Mouse (Mus musculus) MEL (cell line): Measurements from ENCODE around the gene Hmox1. TPM values are rescaled to one million over a fixed set of nuclear protein-coding genes. Genes with fewer than 3 reads are reported as not detected.

Experiments
- DNase-seq: peaks from one replicate; pipeline ENCODE4 v3.0.0; 2011; ENCODE audit warnings: low read depth, low spot score
- H3K27ac ChIP-seq: 2 replicates; pipeline ENCODE4 v1.5.1; 2012; ENCODE audit warnings: low read depth, mild to moderate bottlenecking, control low read depth, low read length, moderate library complexity; ENCODE audit not compliant: control insufficient read depth
- H3K27me3 ChIP-seq, 2 experiments: fragments of 150-350 bp in 1 of 2; sonication (generic) in 1 of 2; 2 replicates each; pipeline ENCODE4 v1.6.1; 2012; ENCODE audit warnings: low read length in 2 of 2, mild to moderate bottlenecking in 2 of 2, improper control_type of control experiment in 1 of 2, moderate library complexity in 1 of 2; ENCODE audit not compliant: insufficient read depth in 2 of 2, control insufficient read depth in 1 of 2
- H3K36me3 ChIP-seq, 2 experiments: 2 replicates each; pipeline ENCODE4 v1.6.1; 2012 to 2014; ENCODE audit warnings: low read length in 2 of 2, improper control_type of control experiment in 1 of 2, inconsistent platforms in 1 of 2, mild to moderate bottlenecking in 1 of 2; ENCODE audit not compliant: insufficient read depth in 2 of 2, control insufficient read depth in 1 of 2
- H3K4me1 ChIP-seq, 2 experiments: fragments of 150-350 bp in 1 of 2; sonication (generic) in 1 of 2; 2 replicates each; pipeline ENCODE4 v1.6.1; 2012; ENCODE audit warnings: low read length in 2 of 2, improper control_type of control experiment in 1 of 2, mild to moderate bottlenecking in 1 of 2; ENCODE audit not compliant: insufficient read depth in 2 of 2, control insufficient read depth in 1 of 2
- H3K4me3 ChIP-seq, 2 experiments: fragments of 150-350 bp in 1 of 2; sonication (generic) in 1 of 2; 2 replicates each; pipeline ENCODE4 v1.5.1; 2012; ENCODE audit warnings: low read depth in 2 of 2, low read length in 2 of 2, mild to moderate bottlenecking in 2 of 2, moderate library complexity in 2 of 2, control low read depth in 1 of 2, improper control_type of control experiment in 1 of 2; ENCODE audit not compliant: control insufficient read depth in 1 of 2, insufficient read depth in 1 of 2
- H3K79me2 ChIP-seq: 2 replicates; pipeline ENCODE4 v1.6.1; 2012; ENCODE audit warnings: mild to moderate bottlenecking, low read length, moderate library complexity; ENCODE audit not compliant: control insufficient read depth, poor library complexity, insufficient read depth
- H3K9ac ChIP-seq: 2 replicates; pipeline ENCODE4 v1.6.1; 2012; ENCODE audit warnings: low read depth, mild to moderate bottlenecking, control low read depth, low read length, moderate library complexity; ENCODE audit not compliant: control insufficient read depth, poor library complexity, severe bottlenecking
- H3K9me3 ChIP-seq: fragments of 150-350 bp; sonication (generic); replicated peaks from 2 replicates; pipeline ENCODE4 v1.6.1; 2012; ENCODE audit warnings: mild to moderate bottlenecking, low read length, improper control_type of control experiment, moderate library complexity; ENCODE audit not compliant: insufficient read depth
- BHLHE40 ChIP-seq: IDR thresholded peaks from 2 replicates; pipeline ENCODE4 v1.6.1; 2012; ENCODE audit warnings: low read depth, mild to moderate bottlenecking, inconsistent platforms, low read length, improper control_type of control experiment, borderline replicate concordance
- CHD1 ChIP-seq: IDR thresholded peaks from 2 replicates; pipeline ENCODE4 v1.6.1; 2012; ENCODE audit warnings: low read depth, mild to moderate bottlenecking, inconsistent platforms, low read length, improper control_type of control experiment
- CTCF ChIP-seq, 3 experiments: IDR thresholded peaks in 2 of 3; conservative IDR thresholded peaks in 1 of 3; 2 replicates each; pipeline ENCODE4 v1.5.1; 2011 to 2012; ENCODE audit warnings: low read length in 3 of 3, low read depth in 2 of 3, mild to moderate bottlenecking in 2 of 3, improper control_type of control experiment in 1 of 3, inconsistent platforms in 1 of 3, mixed read lengths in 1 of 3, moderate library complexity in 1 of 3; ENCODE audit not compliant: control insufficient read depth in 1 of 3, insufficient read depth in 1 of 3, poor library complexity in 1 of 3, severe bottlenecking in 1 of 3
- E2F4 ChIP-seq: IDR thresholded peaks from 2 replicates; pipeline ENCODE4 v1.6.1; 2011; ENCODE audit warnings: low read depth, low read length, improper control_type of control experiment, borderline replicate concordance
- ELF1 ChIP-seq: IDR thresholded peaks from 2 replicates; pipeline ENCODE4 v1.6.1; 2014; ENCODE audit warnings: low read depth, mild to moderate bottlenecking, inconsistent platforms, low read length, improper control_type of control experiment, moderate library complexity
- ETS1 ChIP-seq: IDR thresholded peaks from 2 replicates; pipeline ENCODE4 v1.6.1; 2012; ENCODE audit warnings: low read depth, mild to moderate bottlenecking, inconsistent platforms, low read length, improper control_type of control experiment, moderate library complexity
- GABPA ChIP-seq: IDR thresholded peaks from 2 replicates; pipeline ENCODE4 v1.6.1; 2012; ENCODE audit warnings: low read depth, mild to moderate bottlenecking, inconsistent platforms, low read length, improper control_type of control experiment, moderate library complexity
- GATA1 ChIP-seq: IDR thresholded peaks from 2 replicates; pipeline ENCODE4 v1.6.1; 2011; ENCODE audit warnings: low read depth, low read length, improper control_type of control experiment
- HCFC1 ChIP-seq: IDR thresholded peaks from 2 replicates; pipeline ENCODE4 v1.6.1; 2012; ENCODE audit warnings: low read depth, mild to moderate bottlenecking, inconsistent platforms, low read length, improper control_type of control experiment, moderate library complexity
- JUND ChIP-seq: IDR thresholded peaks from 2 replicates; pipeline ENCODE4 v1.6.1; 2011; ENCODE audit warnings: low read depth, mild to moderate bottlenecking, improper control_type of control experiment, low read length
- KAT2A ChIP-seq: conservative IDR thresholded peaks from 2 replicates; pipeline ENCODE4 v1.6.1; 2012; ENCODE audit warnings: low read depth, low read length, improper control_type of control experiment, inconsistent platforms
- MAX ChIP-seq: IDR thresholded peaks from 2 replicates; pipeline ENCODE4 v1.6.1; 2011; ENCODE audit warnings: low read length, improper control_type of control experiment
- MAZ ChIP-seq: IDR thresholded peaks from 2 replicates; pipeline ENCODE4 v1.6.1; 2012; ENCODE audit warnings: low read depth, mild to moderate bottlenecking, inconsistent platforms, low read length, improper control_type of control experiment
- MXI1 ChIP-seq: IDR thresholded peaks from 2 replicates; pipeline ENCODE4 v1.6.1; 2011; ENCODE audit warnings: mild to moderate bottlenecking, low read depth, low read length, improper control_type of control experiment
- MYC ChIP-seq: IDR thresholded peaks from 2 replicates; pipeline ENCODE4 v1.6.1; 2011; ENCODE audit warnings: low read depth, mild to moderate bottlenecking, low read length, improper control_type of control experiment, moderate library complexity
- NELFE ChIP-seq: IDR thresholded peaks from 2 replicates; pipeline ENCODE4 v1.6.1; 2011; ENCODE audit warnings: low read depth, low read length, improper control_type of control experiment
- NRF1 ChIP-seq: IDR thresholded peaks from 2 replicates; pipeline ENCODE4 v1.6.1; 2014; ENCODE audit warnings: low read depth, mild to moderate bottlenecking, inconsistent platforms, low read length, improper control_type of control experiment, moderate library complexity; ENCODE audit not compliant: poor library complexity, insufficient read depth, severe bottlenecking
- POLR2A ChIP-seq, 2 experiments: IDR thresholded peaks; 2 replicates each; pipeline ENCODE4 v1.6.1; 2011 to 2012; ENCODE audit warnings: low read length in 2 of 2, mild to moderate bottlenecking in 2 of 2, control low read depth in 1 of 2, improper control_type of control experiment in 1 of 2, low read depth in 1 of 2, moderate library complexity in 1 of 2; ENCODE audit not compliant: control insufficient read depth in 1 of 2, insufficient read depth in 1 of 2, poor library complexity in 1 of 2
- POLR2AphosphoS2 ChIP-seq: IDR thresholded peaks from 2 replicates; pipeline ENCODE4 v1.6.1; 2011; ENCODE audit warnings: low read length, improper control_type of control experiment
- POLR2AphosphoS5 ChIP-seq: IDR thresholded peaks from 2 replicates; pipeline ENCODE4 v1.6.1; 2012; ENCODE audit warnings: low read depth, borderline replicate concordance, mild to moderate bottlenecking, inconsistent platforms, low read length, moderate library complexity, mixed read lengths
- RCOR1 ChIP-seq: IDR thresholded peaks from 2 replicates; pipeline ENCODE4 v1.6.1; 2012; ENCODE audit warnings: low read depth, mild to moderate bottlenecking, inconsistent platforms, low read length, improper control_type of control experiment
- SIN3A ChIP-seq: IDR thresholded peaks from 2 replicates; pipeline ENCODE4 v1.6.1; 2012; ENCODE audit warnings: low read length, improper control_type of control experiment, inconsistent platforms
- SMC3 ChIP-seq: IDR thresholded peaks from 2 replicates; pipeline ENCODE4 v1.6.1; 2011; ENCODE audit warnings: low read depth, low read length, improper control_type of control experiment
- TBP ChIP-seq: IDR thresholded peaks from 2 replicates; pipeline ENCODE4 v1.8.0; 2011; ENCODE audit warnings: low read depth, low read length, improper control_type of control experiment
- UBTF ChIP-seq: IDR thresholded peaks from 2 replicates; pipeline ENCODE4 v1.6.1; 2012; ENCODE audit warnings: low read depth, mild to moderate bottlenecking, inconsistent platforms, low read length, improper control_type of control experiment, moderate library complexity, borderline replicate concordance; ENCODE audit not compliant: insufficient read depth
- USF1 ChIP-seq: IDR thresholded peaks from 2 replicates; pipeline ENCODE4 v1.6.1; 2014; ENCODE audit warnings: low read depth, mild to moderate bottlenecking, inconsistent platforms, low read length, improper control_type of control experiment, moderate library complexity
- USF2 ChIP-seq, 2 experiments: IDR thresholded peaks; 2 replicates each; pipeline ENCODE4 v1.6.1; 2011 to 2012; ENCODE audit warnings: improper control_type of control experiment in 2 of 2, low read length in 2 of 2, borderline replicate concordance in 1 of 2, inconsistent platforms in 1 of 2, low read depth in 1 of 2, mild to moderate bottlenecking in 1 of 2; ENCODE audit not compliant: insufficient read depth in 1 of 2
- ZC3H11A ChIP-seq: IDR thresholded peaks from 2 replicates; pipeline ENCODE4 v1.6.1; 2012; ENCODE audit warnings: low read depth, mild to moderate bottlenecking, inconsistent platforms, low read length, improper control_type of control experiment
- ZMIZ1 ChIP-seq: IDR thresholded peaks from 2 replicates; pipeline ENCODE4 v1.6.1; 2012; ENCODE audit warnings: low read depth, mild to moderate bottlenecking, inconsistent platforms, low read length, improper control_type of control experiment, moderate library complexity
- ZNF384 ChIP-seq: IDR thresholded peaks from 2 replicates; pipeline ENCODE4 v1.6.1; 2012; ENCODE audit warnings: low read depth, mild to moderate bottlenecking, inconsistent platforms, low read length, improper control_type of control experiment
- polyA plus RNA-seq, 2 experiments: library from polyadenylated mRNA; stranded (reverse) in 1 of 2; unstranded in 1 of 2; fragments of >175 nt in 1 of 2; fragments of >200 nt in 1 of 2; gene quantifications; 2 replicates each; pipeline versions ENCODE4 v1.2.1 to v1.2.4; 2012; ENCODE audit warnings: low replicate concordance in 2 of 2, low read depth in 1 of 2; ENCODE audit not compliant: insufficient read length in 2 of 2, insufficient read depth in 1 of 2, missing spikeins in 1 of 2
- total RNA-seq: library from RNA; depleted of rRNA; stranded (reverse); fragments of 300-350 nt; gene quantifications from 2 replicates; pipeline ENCODE4 v1.2.3, GENCODE M21; 2012

The Hmox1 gene
- total and polyA plus RNA-seq, 3 experiments: 11.1 to 72.4 TPM; not detected in 1

- TF ChIP-seq MAX (no peak), MYC (no peak), USF1 (no peak), POLR2A (IDR thresholded peaks at IDR 0.05; ENCODE audit: control insufficient read depth in 1 of 2, insufficient read depth in 1 of 2, low read depth in 1 of 2, low read length in 2 of 2, poor library complexity in 1 of 2) (no peak), ZNF384 (no peak)
Observed at GRCm38 (mm10) chr8:75067287-75067686, 26.1 kb upstream of the Hmox1 start (continued).

GRCm38 (mm10) chr8:75070297-75070696 is 23.1 kb upstream of the Hmox1 start:
- Histone ChIP-seq H3K4me3 (no peak overlapping the region), H3K27ac (no peak overlapping the region)
- DNase-seq: no peak

GRCm38 (mm10) chr8:75071627-75072346 is 21.6 kb upstream of the Hmox1 start:
- H3K36me3 ChIP-seq: no peaks in the 10 kb centered on the region
- no peaks in the 10 kb centered on the region for H3K79me2 ChIP-seq
- H3K27ac ChIP-seq: no peak overlapping the region
- no peak overlapping the region for H3K9ac ChIP-seq
- no peaks in the 10 kb centered on the region for H3K9me3 ChIP-seq
- no peaks in the 10 kb centered on the region for H3K27me3 ChIP-seq
- no peaks in the 10 kb centered on the region; a peak in 1 of 4 replicates for H3K4me1 ChIP-seq
- no peak overlapping the region for H3K4me3 ChIP-seq
- peak; percentile 87 for DNase-seq
- TF ChIP-seq SMC3: peak; percentile 88
- peak; percentile 94 for TF ChIP-seq MAX
- TF ChIP-seq POLR2AphosphoS5: no peak
- no peak for TF ChIP-seq GATA1
- TF ChIP-seq MXI1: peak; percentile 80
- TF ChIP-seq GABPA: no peak
- no peak for TF ChIP-seq TBP
- peak; percentile 84 to 93 (median 87) for TF ChIP-seq CTCF (IDR thresholded peaks at IDR 0.05 in 2 of 3, conservative IDR thresholded peaks at IDR 0.05 in 1 of 3; ENCODE audit: control insufficient read depth in 1 of 3, insufficient read depth in 1 of 3, low read depth in 2 of 3, low read length in 3 of 3, poor library complexity in 1 of 3, severe bottlenecking in 1 of 3)
- no peak for TF ChIP-seq ETS1
- no peak for TF ChIP-seq MAZ
- TF ChIP-seq USF1: 0 out of 2 replicates have a peak, but pooled peaks have one; percentile 41
- TF ChIP-seq NRF1: no peak
- no peak for TF ChIP-seq USF2 (IDR thresholded peaks at IDR 0.05; ENCODE audit: borderline replicate concordance in 1 of 2, insufficient read depth in 1 of 2, low read depth in 1 of 2, low read length in 2 of 2)
- no peak for TF ChIP-seq NELFE
- TF ChIP-seq BHLHE40: peak; percentile 62; the same call in 1 of the 2 replicates
- TF ChIP-seq ZC3H11A: peak; percentile 86
- TF ChIP-seq SIN3A: peak; percentile 64
- TF ChIP-seq ELF1: peak; percentile 31; the same call in 1 of the 2 replicates
- TF ChIP-seq MYC: peak; percentile 97
- TF ChIP-seq ZMIZ1: no peak
- no peak for TF ChIP-seq CHD1

More at GRCm38 (mm10) chr8:75070297-75070696, 23.1 kb upstream of the Hmox1 start:
- Histone ChIP-seq H3K4me1 (no peaks in the 10 kb centered on the region; a peak in 1 of 4 replicates), H3K36me3 (no peaks in the 10 kb centered on the region), H3K27me3 (no peaks in the 10 kb centered on the region), H3K79me2 (no peaks in the 10 kb centered on the region), H3K9me3 (no peaks in the 10 kb centered on the region), H3K9ac (no peak overlapping the region)
- TF ChIP-seq RCOR1: no peak
- TF ChIP-seq SMC3: no peak
- no peak for TF ChIP-seq HCFC1
- TF ChIP-seq CHD1: no peak
- TF ChIP-seq SIN3A: no peak
- TF ChIP-seq ZNF384: no peak
- TF ChIP-seq USF2 (IDR thresholded peaks at IDR 0.05; ENCODE audit: borderline replicate concordance in 1 of 2, insufficient read depth in 1 of 2, low read depth in 1 of 2, low read length in 2 of 2): no peak
- no peak for TF ChIP-seq JUND
- no peak for TF ChIP-seq ETS1
- TF ChIP-seq E2F4: no peak
- TF ChIP-seq KAT2A: no peak
- no peak; the same call in 1 of the 2 replicates for TF ChIP-seq POLR2AphosphoS2
- TF ChIP-seq ZMIZ1: no peak
- no peak for TF ChIP-seq ELF1
- TF ChIP-seq NELFE: no peak
- TF ChIP-seq UBTF: no peak
